Mouse (Mus musculus) thymus, postnatal 10 days (tissue): ENCODE measurements around the gene Fbxl22.

ENCODE experiments used
- DNase-seq, 2 experiments: peaks; one replicate each; pipeline ENCODE4 v3.0.0; 2021; ENCODE audit warnings: low spot score in 2 of 2

The Fbxl22 gene

DNA sequence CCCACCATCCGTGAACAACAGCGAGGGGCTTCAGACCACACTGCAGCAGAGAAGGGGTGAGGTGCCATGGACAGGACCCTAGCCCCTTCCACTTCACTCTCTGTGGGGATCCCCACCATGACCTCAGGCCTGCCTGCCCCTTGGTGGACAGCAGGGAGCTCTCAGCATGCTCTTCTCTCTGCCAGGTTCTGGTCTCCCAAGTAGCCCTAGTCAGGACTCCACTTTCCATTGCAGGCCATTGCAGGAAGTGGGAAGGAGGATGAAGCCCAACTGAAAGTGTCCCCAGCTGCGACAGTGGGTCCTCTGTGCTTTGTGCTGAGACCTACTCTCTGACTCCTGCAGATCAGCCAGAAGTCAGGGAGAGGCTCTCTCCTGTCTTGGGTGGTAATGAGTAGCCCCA, 6.7 kb downstream of the Fbxl22 start:
- DNase-seq: no peak

DNA sequence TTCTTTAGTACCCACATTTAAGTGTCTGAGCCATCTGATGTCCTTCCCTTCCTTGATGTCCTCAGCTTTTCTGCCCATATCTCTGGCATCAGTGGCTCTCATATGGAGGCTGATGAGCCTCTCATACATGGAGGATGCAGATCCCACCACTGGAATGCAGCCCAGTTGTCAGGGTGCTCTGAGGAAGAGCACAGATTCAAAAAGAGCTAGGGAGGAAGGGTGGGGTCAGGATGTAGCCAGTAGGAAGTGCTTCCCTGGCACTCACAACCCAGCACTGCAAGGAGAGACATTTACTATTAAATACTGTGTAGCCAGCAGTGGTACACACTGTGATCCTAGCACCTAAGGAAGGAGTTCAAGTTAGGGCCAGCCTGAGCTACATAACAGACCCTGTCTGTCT, 8.0 kb downstream of the Fbxl22 start:
- DNase-seq: no peak

DNA sequence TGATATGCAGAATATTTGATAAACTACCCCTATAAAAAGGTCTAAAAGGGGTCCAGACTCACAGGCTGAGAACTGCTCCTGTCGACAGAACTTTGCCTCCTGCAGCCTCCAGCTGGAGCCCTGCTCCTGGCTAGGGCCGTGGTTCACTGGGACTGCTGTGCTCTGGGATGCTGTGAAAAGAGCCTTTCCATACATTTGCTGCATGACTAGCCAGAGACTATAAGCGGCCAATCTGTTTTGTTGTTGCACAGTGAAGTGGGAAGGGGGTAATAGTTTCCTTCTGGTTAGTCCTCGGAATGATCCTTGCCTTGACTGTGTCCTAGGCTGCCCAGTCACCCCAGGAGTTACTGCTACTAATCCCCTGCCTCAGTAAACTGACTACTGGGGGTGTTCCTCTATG, 8.4 kb downstream of the Fbxl22 start:
- DNase-seq: no peak

DNA sequence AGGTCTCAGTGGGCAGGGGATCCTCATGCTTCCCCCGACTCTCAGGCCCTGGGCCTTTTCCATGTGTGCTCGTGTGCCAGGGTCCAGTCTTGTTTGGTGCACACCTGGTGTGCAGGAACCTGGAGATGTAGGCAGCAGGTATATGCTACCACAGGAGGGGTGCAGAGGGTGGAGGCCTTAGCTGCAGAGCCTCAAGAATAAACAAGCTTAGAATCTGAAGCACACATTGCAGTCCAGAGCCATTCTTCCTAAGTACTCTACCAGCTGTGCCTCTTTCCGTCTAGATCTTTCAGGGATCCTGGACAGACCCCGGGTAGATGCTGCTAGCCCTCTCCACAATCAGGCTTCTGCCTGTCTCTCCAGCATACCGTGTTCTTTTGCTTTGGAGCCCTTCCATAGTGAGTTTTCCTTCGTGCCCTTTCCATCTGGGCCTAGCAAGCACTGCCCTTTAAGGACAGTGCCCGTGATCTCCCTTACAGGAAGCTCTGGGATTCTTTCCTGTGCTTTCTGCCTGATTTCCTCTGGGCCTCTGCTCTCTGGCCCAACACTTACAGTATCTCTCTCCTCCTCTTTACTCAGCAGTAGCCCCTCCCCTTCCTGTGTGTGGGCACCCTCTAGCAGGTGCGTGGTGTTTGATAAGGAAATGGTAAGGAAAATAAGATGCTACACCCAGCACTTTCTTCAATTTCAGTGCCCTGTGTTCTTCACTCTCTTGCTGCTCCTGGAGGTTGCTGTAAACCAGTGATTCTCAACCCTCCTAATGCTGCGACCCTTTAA, 9.1 kb downstream of the Fbxl22 start:
- DNase-seq: peak; percentile 69 to 72

DNA sequence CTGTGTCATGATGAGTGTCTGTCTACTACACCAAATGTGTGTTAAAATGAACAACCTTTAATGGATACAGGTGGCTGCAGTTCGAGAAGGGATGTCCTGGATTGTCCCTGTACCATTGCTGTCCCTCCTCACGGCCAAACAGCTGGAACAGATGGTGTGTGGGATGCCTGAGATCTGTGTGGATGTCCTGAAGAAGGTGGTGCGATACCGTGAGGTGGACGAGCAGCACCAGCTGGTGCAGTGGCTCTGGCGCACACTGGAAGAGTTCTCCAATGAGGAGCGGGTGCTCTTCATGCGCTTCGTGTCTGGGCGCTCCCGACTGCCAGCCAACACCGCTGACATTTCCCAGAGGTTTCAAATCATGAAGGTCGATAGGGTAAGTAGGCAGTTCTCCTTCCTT, 9.9 kb downstream of the Fbxl22 start:
- DNase-seq: no peak

DNA sequence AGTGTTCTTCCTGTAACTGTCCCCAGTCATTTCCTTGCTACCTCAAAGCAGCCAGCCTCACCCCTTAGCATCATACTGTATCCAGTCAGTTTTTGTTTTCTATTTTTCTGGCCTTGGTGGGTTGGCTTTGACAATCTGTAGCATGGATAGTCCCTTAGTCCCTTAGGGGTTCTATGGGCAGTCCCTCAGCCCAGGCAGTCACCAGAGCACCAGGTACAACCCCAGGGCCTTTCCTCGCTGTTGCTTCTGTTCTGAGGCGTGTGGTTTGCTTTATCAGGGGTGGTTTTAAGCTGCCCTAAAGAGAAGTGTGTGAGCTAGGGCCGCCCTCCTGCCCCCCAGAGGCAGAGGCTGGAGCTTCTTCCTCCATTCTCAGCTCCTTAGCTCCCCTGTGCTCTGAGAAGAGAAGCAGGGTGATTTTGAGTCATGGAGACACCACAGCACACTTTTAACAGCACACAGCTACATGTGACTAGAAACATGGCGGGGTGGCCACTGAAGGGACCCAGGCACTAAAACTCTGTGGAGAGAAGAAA, 10.4 kb downstream of the Fbxl22 start:
- no peak for DNase-seq

DNA sequence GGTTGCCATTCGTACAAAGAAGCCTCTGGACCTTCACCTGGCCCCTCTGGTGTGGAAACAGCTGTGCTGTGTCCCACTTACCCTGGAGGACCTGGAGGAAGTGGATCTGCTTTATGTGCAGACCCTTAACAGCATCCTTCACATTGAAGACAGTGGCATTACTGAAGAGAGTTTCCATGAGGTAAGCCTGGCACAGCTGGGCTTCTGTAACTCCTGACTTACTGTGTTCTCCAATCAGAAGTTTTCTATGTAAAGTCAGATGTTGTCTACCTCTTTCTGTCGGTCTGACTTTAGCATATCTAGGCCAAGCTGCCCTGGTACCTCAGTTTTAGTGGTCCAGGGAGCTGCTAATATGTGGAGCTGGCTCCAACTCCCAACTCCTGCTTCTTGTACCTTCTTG, 13.1 kb downstream of the Fbxl22 start:
- no peak for DNase-seq

DNA sequence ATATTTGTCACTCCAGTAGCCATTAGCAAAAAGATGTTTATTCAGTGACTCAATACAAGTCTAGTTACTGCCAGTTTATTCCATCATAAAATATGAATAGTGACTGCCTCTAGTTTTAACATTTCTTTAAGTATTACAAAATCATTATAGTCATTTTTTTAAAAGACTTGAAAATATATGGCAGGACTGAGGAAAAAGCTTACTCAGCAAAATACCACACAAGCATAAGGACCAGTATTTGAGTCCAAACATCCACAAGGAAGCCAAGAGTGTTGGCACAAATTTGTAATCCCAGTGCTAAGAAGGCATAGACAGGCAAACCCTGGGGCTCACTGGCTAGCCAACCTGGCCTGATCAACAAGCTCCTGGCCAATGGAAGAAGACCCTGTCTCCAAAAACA, 20.4 kb downstream of the Fbxl22 start:
- no peak for DNase-seq

DNA sequence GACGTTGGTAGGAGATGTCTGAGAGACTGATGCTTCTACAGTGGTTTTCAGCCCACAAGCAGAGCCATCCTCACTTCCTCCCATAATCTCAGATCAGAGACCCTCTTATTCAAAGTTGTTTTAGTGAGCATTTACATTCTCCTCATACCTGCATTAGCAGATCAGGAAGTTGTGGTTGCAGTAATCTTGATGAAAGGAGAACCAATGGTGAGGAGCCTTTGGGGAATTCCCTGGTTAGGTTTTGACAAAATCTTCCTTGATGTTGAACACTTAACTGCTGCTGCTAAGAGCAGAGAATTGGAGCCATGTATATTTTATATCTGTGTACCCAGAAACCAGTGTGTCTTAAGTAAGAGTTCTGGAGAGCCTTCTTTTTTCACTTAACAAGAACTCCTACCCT, 22.0 kb downstream of the Fbxl22 start:
- DNase-seq: no peak

DNA sequence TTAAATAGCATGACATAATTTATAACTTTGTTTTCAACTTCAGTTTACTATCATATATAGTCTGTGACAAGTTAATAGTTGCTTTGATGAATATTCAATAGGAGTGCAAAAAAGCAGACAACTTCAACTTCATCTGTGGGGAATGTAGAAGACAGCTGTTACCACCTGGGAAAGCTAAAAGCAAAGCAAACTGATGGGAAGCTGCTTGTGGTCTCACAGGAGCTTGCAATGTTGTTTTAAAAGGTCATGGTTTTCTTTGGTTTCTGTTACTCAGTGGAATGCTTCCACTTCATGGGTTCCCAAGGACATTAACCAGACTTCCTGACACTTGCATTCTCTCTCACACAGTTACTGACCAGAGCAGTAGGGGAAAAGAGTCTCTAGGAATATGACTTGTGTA, 25.6 kb downstream of the Fbxl22 start:
- DNase-seq: no peak

DNA sequence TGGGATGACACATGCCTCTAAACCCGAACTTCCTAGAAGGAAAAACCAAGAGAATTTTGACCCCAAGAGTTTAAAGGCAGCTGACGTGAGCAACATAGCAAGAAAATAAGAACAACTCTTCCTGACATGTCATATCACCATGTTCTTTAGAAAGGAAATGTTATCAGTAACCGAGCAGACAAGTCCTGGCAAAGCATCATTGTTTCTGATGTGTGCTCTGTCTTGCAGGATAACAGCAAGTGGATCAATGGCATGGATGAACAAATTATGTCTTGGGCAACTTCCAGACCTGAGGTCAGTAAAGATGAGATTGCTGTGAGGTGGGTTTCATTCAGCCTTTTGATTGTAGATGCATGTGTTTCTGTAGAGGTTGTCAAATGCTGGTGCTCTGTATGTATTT, 31.0 kb downstream of the Fbxl22 start:
- DNase-seq: no peak

DNA sequence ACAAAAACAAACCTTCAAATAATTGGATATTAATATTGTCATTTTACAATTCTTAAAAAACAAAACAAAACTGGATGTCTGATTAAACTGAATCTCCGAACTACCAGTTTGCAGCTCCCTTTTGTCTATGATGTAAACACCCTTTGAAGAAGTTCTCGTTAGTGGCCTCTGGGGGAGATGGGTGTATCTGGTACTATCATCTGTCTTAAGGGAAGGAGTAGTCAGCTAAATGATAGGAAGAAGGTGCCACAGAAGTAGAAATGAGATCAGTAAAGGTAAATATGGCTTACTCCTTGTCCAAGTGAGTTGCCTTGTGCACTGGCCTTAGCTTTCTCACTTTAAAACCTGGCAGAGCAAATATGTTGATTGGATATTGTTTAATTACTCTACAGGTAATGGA, 36.6 kb downstream of the Fbxl22 start:
- no peak for DNase-seq

DNA sequence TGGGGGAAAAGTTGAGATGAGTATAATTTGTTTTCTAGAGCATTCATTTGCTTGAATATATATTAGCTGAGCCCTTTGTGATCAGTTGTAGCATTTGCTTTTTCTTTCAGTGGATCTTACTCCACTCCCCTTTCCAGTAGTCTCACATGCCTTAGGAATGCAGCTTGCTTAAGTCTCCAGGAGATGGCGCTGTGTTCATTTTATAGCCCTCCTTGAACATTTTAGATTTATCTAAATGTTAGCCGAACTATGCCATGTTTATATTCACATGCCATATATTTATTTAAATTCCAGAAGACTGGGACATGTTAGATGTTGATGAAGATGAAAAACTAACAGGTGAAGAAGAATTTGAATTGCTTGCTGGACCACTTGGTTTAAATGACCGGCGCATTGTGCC, 49.3 kb downstream of the Fbxl22 start:
- peak in 1 of 2 experiments; percentile 65 for DNase-seq
